Mouse (Mus musculus) liver, adult 2 months (tissue): Measurements from ENCODE around the gene Tmc1.

Source experiments
- CTCF ChIP-seq: fragments of 200-500 bp; IDR thresholded peaks from 2 replicates; pipeline ENCODE4 v1.5.1; 2011; ENCODE audit warnings: low read depth, low read length, control low read depth
- POLR2A ChIP-seq: fragments of 200-500 bp; IDR thresholded peaks from 2 replicates; pipeline ENCODE4 v1.6.1; 2011; ENCODE audit warnings: low read length, control low read depth; ENCODE audit not compliant: insufficient read depth; ENCODE audit errors: extremely low read depth

DNA sequence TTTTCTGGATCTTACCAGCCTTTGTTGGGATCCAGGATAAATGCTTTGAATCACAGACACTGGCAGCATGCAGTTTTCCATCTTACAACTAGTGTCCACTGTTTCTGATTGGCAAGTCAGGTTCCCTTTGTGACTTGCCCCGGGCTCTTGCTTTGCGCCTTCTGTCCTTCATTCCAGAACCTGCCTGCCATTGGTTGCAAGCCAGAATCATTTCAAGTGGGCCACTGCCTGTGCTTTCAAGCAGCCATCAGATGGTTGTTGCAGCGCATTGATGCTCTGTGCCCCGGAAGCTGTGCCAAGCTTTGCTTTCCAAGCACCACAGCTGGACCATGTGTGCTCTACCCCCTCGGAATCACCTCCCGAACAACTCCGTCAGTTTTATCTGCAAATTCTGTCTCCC lies 180.1 kb downstream of the Tmc1 start:
- TF ChIP-seq CTCF: no peak
- TF ChIP-seq POLR2A: no peak
